Mouse (Mus musculus): ENCODE measurements around the gene Adora1.
A peak's percentile ranks its signal among the peaks of the same experiment; 100 is the strongest.

DNA sequence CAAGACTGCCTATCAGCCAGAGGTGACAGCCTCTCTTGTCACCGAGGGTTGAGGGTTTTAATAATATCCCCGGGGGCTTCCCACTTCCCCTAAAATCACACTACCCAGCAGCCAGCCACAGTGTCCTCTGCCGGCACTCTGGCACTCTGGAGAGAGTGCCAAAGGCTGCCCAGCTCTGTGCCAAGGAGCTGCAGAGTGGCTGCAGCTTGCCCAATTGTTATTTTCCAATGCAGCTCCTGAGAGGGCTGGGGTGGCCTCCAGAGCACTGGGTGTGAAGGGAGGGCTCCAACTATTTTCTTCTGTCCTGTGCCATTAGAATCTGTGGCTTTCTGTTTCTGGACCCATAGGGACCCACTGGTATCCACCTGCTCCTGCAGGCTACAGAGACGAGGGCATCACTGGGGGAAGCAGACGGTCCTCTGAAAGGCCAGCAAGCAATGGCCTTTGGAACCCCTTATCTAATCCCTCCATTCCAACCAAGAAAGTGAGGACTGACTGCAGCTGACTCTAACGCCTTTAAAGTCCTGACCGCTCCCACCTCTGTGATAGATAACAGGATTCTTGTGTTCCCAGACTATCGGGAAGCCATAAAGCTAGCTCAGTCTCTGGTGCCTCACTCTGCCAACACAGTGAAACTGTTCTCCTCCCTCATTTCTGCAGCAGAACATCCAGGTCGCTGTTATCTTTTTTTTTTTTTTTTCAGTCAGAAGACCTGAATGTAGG is 29.8 kb downstream of the Adora1 start:
- TF ChIP-seq EP300 (IDR thresholded peaks at IDR 0.05; ENCODE audit: low read depth in 1 of 2, low read length in 2 of 2) = no peak
- no peak for TF ChIP-seq TCF12 (IDR thresholded peaks at IDR 0.05; ENCODE audit: low read depth, low read length)
- no peak for TF ChIP-seq ELF1 (IDR thresholded peaks at IDR 0.05; ENCODE audit: low read depth, low read length)
- TF ChIP-seq CTCF (IDR thresholded peaks at IDR 0.05 in 2 of 3, conservative IDR thresholded peaks at IDR 0.05 in 1 of 3; ENCODE audit: control insufficient read depth in 1 of 3, insufficient read depth in 1 of 3, low read depth in 2 of 3, low read length in 3 of 3, poor library complexity in 1 of 3, severe bottlenecking in 1 of 3) = no peak
- TF ChIP-seq HCFC1 (IDR thresholded peaks at IDR 0.05; ENCODE audit: low read depth, low read length) = no peak
- TF ChIP-seq BHLHE40 (IDR thresholded peaks at IDR 0.05; ENCODE audit: borderline replicate concordance, low read depth, low read length) = no peak
- peak; percentile 24 for TF ChIP-seq TAL1 (IDR thresholded peaks at IDR 0.05; ENCODE audit: low read length)
- TF ChIP-seq MAZ (IDR thresholded peaks at IDR 0.05; ENCODE audit: low read depth, low read length) = no peak
- TF ChIP-seq POLR2A (IDR thresholded peaks at IDR 0.05; ENCODE audit: control insufficient read depth in 1 of 2, insufficient read depth in 1 of 2, low read depth in 1 of 2, low read length in 2 of 2, poor library complexity in 1 of 2) = no peak
- no peak for TF ChIP-seq TBP (IDR thresholded peaks at IDR 0.05; ENCODE audit: low read depth, low read length)
